Comparison of ENCODE assay signal across 8 mouse cellular contexts in the genomic region with DNA sequence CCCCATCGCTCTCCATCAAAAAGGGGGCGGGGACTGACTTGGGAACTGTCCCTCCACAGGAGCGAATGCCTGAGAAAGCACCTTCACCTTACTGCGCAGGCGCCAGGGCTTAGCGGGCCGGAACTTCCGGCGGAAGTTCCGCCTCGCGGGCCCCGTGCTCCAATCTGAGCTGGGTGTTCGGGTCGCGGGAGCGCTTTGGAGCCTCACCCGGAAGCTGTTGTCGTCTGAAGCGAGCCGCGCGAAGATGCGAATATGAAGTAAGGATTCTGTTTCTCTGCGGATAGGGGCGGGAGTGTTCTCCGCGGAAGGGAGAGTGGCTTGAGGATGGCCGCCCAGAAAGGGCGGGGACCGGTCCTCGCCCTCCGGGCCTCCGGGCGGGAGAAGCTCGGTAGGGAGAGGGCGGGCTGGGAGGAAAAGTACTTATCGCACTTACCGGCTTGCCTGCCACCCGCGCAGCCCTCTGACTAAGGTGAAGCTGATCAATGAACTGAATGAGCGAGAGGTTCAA. TPM values are rescaled to one million over a fixed set of nuclear protein-coding genes. Genes with fewer than 3 reads are reported as not detected.
A peak's percentile ranks its signal among the peaks of the same experiment; 100 is the strongest.
DNase-seq lines count a peak whose midpoint lies in the region; ATAC-seq lines count a peak whose summit lies in the region.

A gene (plus strand): TSS at position 141 of the 508 bp plus-strand sequence.

- DNase-seq in ES-CJ7 (ENCODE audit: low read depth, low spot score) = peak; percentile 93
- peak; percentile 88 for DNase-seq in cerebellum, adult 11 months
- peak; percentile 96 for DNase-seq in forebrain, embryonic 14.5 days (ENCODE audit: low spot score)
- DNase-seq in heart, postnatal 14 days = peak; percentile 88 to 90
- DNase-seq in layer of hippocampus, adult 11-12 months (ENCODE audit: low spot score) = peak; percentile 93
- peak; percentile 88 to 91 for DNase-seq in lung, adult 18-20 months
- peak; percentile 92 for DNase-seq in testis, postnatal 14 days (ENCODE audit: low spot score)

- no peaks in the 10 kb centered on the region for H3K27me3 ChIP-seq in forebrain, embryonic 14.5 days (replicated peaks; ENCODE audit: control insufficient read depth, insufficient read depth, low read length)
- H3K27me3 ChIP-seq in neural tube, embryonic 15.5 days (replicated peaks) = no peaks in the 10 kb centered on the region

- intact Hi-C loops in heart, postnatal 14 days (cut with DNase I) = no loop called here

- H3K4me2 ChIP-seq in forebrain, embryonic 14.5 days (ENCODE audit: low read length) = peak within 1 kb of the TSS; percentile 50
- H3K4me2 ChIP-seq in neural tube, embryonic 15.5 days = peak within 1 kb of the TSS; percentile 57

- H3K4me3 ChIP-seq in forebrain, embryonic 14.5 days (ENCODE audit: low read depth, low read length) = peak within 1 kb of the TSS; percentile 53
- H3K4me3 ChIP-seq in neural tube, embryonic 15.5 days (replicated peaks) = peak within 1 kb of the TSS; percentile 58

- peak; percentile 98 for ATAC-seq in forebrain, embryonic 14.5 days
- ATAC-seq in neural tube, embryonic 15.5 days (ENCODE audit: low FRiP score) = peak; percentile 99

- peak within 1 kb of the TSS; percentile 62 for H3K9ac ChIP-seq in forebrain, embryonic 14.5 days (ENCODE audit: low read length)
- peak within 1 kb of the TSS; percentile 47 for H3K9ac ChIP-seq in neural tube, embryonic 15.5 days (replicated peaks)

- no peaks in the 10 kb centered on the region for H3K9me3 ChIP-seq in forebrain, embryonic 14.5 days (replicated peaks; ENCODE audit: control insufficient read depth, low read length)
- H3K9me3 ChIP-seq in neural tube, embryonic 15.5 days (replicated peaks) = no peaks in the 10 kb centered on the region

- no peaks in the 10 kb centered on the region for H3K4me1 ChIP-seq in forebrain, embryonic 14.5 days (ENCODE audit: control insufficient read depth, insufficient read depth, low read length)
- peaks cover 6% of the 10 kb centered on the region for H3K4me1 ChIP-seq in neural tube, embryonic 15.5 days

- 0 out of 2 replicates have a peak, but pooled peaks cover 4% of the 10 kb centered on the region for H3K36me3 ChIP-seq in forebrain, embryonic 14.5 days (ENCODE audit: control insufficient read depth, insufficient read depth, low read length)
- no peaks in the 10 kb centered on the region for H3K36me3 ChIP-seq in neural tube, embryonic 15.5 days

- WGBS in forebrain, embryonic 14.5 days = 24% methylated on average over 42 of the region's 42 CpGs
- WGBS in neural tube, embryonic 15.5 days = 18% methylated on average over 41 of the region's 42 CpGs

- no peak within 1 kb of the TSS for H3K27ac ChIP-seq in forebrain, embryonic 14.5 days (ENCODE audit: low read depth, low read length)
- peak within 1 kb of the TSS; percentile 63; the same call in 1 of the 2 replicates for H3K27ac ChIP-seq in neural tube, embryonic 15.5 days (replicated peaks)

RNA-seq across cellular contexts. Expression of the gene that starts here (rescaled TPM):
- 23.8 and 27.6 TPM in 2 replicates for polyA plus RNA-seq in forebrain, embryonic 14.5 days (2014; fragmentation: Nextera tagmentation; extraction: Ambion mirVana)
- 1 to 10 TPM; 2.4 to 2.6 TPM for total RNA-seq in heart, postnatal 14 days (2021)
- polyA plus RNA-seq in neural tube, embryonic 15.5 days (2015; fragmentation: Nextera tagmentation; extraction: Ambion mirVana) = 19.9 and 20.7 TPM in 2 replicates
